Mouse (Mus musculus): Measurements from ENCODE around the gene Eepd1. TPM values are rescaled to one million over a fixed set of nuclear protein-coding genes. Genes with fewer than 3 reads are reported as not detected.
A peak's percentile ranks its signal among the peaks of the same experiment; 100 is the strongest.

The Eepd1 gene
- total and polyA plus RNA-seq, 2 experiments from 2014 or later = 16.3 to 16.8 TPM

DNA sequence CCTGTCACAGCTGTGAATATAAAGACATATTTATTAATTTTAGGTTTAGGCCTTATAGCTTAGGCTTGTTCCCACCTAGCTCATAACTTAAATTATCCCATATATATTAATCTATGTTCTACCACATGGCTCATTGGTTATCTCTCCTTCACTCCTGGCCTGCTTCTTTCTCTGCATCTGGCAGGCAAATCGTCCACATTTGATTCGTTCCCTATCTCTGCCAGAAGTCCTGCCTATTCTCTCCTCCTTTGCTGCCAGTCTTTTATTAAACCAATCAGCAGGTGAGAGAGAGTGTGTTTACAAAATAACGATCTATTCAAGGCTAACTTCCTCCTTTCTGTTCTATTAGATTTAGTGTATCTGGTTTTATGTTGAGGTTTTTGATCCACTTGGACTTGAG, 77.5 kb downstream of the Eepd1 start:
- 63% methylated on average over 3 of the region's 3 CpGs for WGBS
- Histone ChIP-seq H3K4me1 (ENCODE audit: insufficient read depth) (no peaks in the 10 kb centered on the region), H3K27ac (ENCODE audit: low read depth, low read length) (no peak overlapping the region), H3K4me3 (ENCODE audit: low read depth, low read length) (no peak overlapping the region), H3K4me2 (ENCODE audit: low read depth) (no peak overlapping the region), H3K9me3 (ENCODE audit: low read length) (no peaks in the 10 kb centered on the region), H3K27me3 (ENCODE audit: insufficient read depth, low read length) (no peaks in the 10 kb centered on the region), H3K9ac (no peak overlapping the region), H3K36me3 (ENCODE audit: insufficient read depth) (no peaks in the 10 kb centered on the region)
- TF ChIP-seq CTCF (IDR thresholded peaks at IDR 0.05; ENCODE audit: low read depth) = no peak
- ATAC-seq (no peak), DNase-seq (no peak)

DNA sequence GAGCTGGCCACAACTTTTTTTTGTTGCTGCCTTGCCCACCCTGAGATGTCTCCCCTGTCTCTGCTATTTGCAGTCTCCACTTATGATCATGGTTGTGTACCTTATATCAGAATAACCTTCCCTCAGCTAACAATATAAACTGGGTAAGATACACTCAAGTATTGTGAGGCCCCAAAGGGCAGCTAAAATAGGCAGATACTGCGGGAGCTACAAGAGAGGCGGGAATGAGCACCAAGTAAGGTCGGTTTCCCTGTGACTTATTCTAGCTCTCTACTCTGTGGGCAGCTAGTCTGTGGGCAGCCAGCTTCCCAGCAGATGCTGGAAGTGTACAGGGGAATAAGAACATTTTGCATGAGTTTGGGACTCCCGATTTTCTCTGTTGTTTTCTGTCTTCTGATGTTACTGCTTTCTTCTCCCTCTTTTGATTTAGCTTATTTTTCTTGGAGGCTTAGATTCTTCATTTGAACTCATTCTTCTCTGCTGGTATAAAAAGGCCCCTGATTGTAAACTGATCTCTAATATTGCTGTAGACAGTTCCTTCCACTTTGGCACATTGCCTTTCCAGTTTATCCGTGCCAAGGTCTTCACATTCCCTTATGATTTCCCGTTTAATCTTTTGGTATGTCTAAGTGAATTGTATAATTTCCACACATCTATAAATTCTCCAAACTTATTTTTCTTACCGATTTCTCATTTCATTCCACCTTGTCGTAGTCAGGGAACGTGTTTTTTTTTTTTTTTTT, 78.8 kb downstream of the Eepd1 start:
- DNase-seq (no peak), ATAC-seq (no peak)
- 77% methylated on average over 9 of the region's 9 CpGs for WGBS
- Histone ChIP-seq H3K27ac (ENCODE audit: low read depth, low read length) (no peak overlapping the region), H3K36me3 (ENCODE audit: insufficient read depth) (no peaks in the 10 kb centered on the region), H3K9ac (no peak overlapping the region), H3K4me1 (ENCODE audit: insufficient read depth) (no peaks in the 10 kb centered on the region), H3K4me2 (ENCODE audit: low read depth) (no peak overlapping the region), H3K27me3 (ENCODE audit: insufficient read depth, low read length) (no peaks in the 10 kb centered on the region), H3K9me3 (ENCODE audit: low read length) (no peaks in the 10 kb centered on the region), H3K4me3 (ENCODE audit: low read depth, low read length) (no peak overlapping the region)
- no peak for TF ChIP-seq CTCF (IDR thresholded peaks at IDR 0.05; ENCODE audit: low read depth)

DNA sequence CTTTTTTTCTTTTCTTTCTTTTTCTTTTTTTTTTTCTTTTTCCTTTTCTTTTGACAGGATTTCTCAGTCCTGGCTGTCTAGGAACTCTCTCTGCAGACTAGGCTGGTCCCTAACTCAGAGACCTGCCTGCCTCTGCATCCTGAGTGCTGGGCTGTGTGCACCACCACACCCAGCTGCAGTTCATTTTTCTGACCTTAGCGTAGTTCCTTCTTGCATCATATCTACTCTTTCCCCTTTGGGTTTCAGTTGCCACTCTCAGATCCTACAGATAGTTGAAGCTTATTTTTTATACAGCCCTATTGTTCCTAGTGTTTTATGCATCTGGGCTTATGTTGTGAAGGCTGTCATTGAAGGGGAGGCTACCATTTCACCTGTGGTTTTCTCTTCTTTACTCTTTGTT, 79.8 kb downstream of the Eepd1 start:
- WGBS = 96% methylated on average over 1 of the region's 1 CpGs
- DNase-seq = no peak

DNA sequence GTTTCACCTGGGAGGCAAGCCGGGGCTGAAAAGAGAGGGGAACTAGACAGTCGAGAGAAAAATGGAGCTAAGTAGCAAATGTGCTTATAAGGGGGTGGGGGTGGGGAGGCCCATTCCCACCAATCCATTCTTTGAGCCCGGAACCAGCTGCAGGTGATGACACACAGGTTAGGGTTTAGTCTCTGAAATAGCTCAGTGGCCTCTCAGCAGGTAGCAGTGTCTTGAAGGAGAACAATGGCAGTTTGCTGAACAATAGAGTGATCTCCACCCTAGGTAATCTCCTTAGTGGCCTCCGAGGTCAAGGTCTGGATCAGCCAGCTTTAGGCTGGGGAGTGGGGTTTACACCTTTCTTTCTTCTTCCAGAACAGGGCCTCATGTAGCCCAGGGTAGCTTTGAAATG, 82.5 kb downstream of the Eepd1 start:
- Histone ChIP-seq H3K9me3 (ENCODE audit: low read length) (no peaks in the 10 kb centered on the region), H3K4me1 (ENCODE audit: insufficient read depth) (no peaks in the 10 kb centered on the region), H3K4me2 (ENCODE audit: low read depth) (no peak overlapping the region), H3K27ac (ENCODE audit: low read depth, low read length) (no peak overlapping the region), H3K36me3 (ENCODE audit: insufficient read depth) (no peaks in the 10 kb centered on the region), H3K27me3 (ENCODE audit: insufficient read depth, low read length) (no peaks in the 10 kb centered on the region), H3K4me3 (ENCODE audit: low read depth, low read length) (no peak overlapping the region), H3K9ac (no peak overlapping the region)
- no peak for TF ChIP-seq CTCF (IDR thresholded peaks at IDR 0.05; ENCODE audit: low read depth)
- 64% methylated on average over 4 of the region's 4 CpGs for WGBS
- no peak for ATAC-seq
- no peak for DNase-seq

More for the DNA sequence above, 79.8 kb downstream of the Eepd1 start:
- no peak for ATAC-seq
- Histone ChIP-seq H3K4me2 (ENCODE audit: low read depth) (no peak overlapping the region), H3K4me3 (ENCODE audit: low read depth, low read length) (no peak overlapping the region), H3K4me1 (ENCODE audit: insufficient read depth) (no peaks in the 10 kb centered on the region), H3K9me3 (ENCODE audit: low read length) (no peaks in the 10 kb centered on the region), H3K27ac (ENCODE audit: low read depth, low read length) (no peak overlapping the region), H3K9ac (no peak overlapping the region), H3K27me3 (ENCODE audit: insufficient read depth, low read length) (no peaks in the 10 kb centered on the region), H3K36me3 (ENCODE audit: insufficient read depth) (no peaks in the 10 kb centered on the region)
- no peak for TF ChIP-seq CTCF (IDR thresholded peaks at IDR 0.05; ENCODE audit: low read depth)

DNA sequence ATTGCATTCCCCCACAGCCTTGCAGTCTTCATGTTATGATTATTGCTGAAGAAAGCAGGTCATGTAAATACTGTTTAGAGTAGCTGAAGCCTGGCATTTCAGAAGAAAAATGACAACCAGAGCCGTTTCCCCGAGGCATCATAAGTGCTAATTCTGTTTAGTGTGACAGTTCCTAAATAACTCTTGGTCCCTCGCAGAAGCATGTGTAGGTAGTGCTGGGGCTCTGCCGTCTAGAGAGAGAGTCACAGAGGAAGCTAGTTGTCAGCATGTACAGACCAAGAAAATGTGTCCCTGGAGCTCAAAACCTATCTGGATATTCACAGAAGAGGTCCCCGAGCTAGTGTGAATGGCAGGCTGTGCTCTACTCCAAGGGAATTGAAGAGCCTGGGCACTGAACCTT, 85.7 kb downstream of the Eepd1 start:
- DNase-seq = no peak

DNA sequence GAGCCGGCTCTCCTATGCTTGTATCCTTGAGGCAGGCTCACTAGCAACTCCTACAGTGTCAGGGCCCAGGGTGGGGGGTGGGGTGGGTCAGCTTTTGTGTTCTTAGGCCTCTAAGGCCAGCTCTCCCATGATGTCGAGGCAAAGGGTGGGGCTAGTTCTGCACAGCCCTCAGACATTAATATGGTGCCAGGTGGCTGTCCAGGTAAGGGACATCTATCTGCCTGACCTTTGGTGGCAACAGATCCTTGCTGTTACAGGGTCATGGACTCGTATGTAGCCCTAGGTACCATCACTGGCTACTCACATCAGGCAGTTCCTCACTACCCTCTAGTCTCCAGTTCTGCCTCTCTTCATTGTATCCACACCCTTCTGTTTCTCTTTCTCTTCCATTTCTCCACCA, 87.4 kb downstream of the Eepd1 start:
- ATAC-seq = no peak
- no peaks in the 10 kb centered on the region for H3K27me3 ChIP-seq (ENCODE audit: insufficient read depth, low read length)
- no peak overlapping the region for H3K4me2 ChIP-seq (ENCODE audit: low read depth)
- H3K4me1 ChIP-seq (ENCODE audit: insufficient read depth) = no peaks in the 10 kb centered on the region; the same call in 1 of the 2 replicates
- DNase-seq = no peak
- no peaks in the 10 kb centered on the region for H3K9me3 ChIP-seq (ENCODE audit: low read length)
- no peak overlapping the region for H3K27ac ChIP-seq (ENCODE audit: low read depth, low read length)
- no peak for TF ChIP-seq CTCF (IDR thresholded peaks at IDR 0.05; ENCODE audit: low read depth)
- no peaks in the 10 kb centered on the region for H3K36me3 ChIP-seq (ENCODE audit: insufficient read depth)
- no peak overlapping the region for H3K4me3 ChIP-seq (ENCODE audit: low read depth, low read length)
- WGBS = 79% methylated on average over 3 of the region's 3 CpGs
- no peak overlapping the region for H3K9ac ChIP-seq

More for the DNA sequence above, 85.7 kb downstream of the Eepd1 start:
- Histone ChIP-seq H3K4me3 (ENCODE audit: low read depth, low read length) (no peak overlapping the region), H3K4me2 (ENCODE audit: low read depth) (no peak overlapping the region), H3K9ac (no peak overlapping the region), H3K27me3 (ENCODE audit: insufficient read depth, low read length) (no peaks in the 10 kb centered on the region), H3K4me1 (ENCODE audit: insufficient read depth) (no peaks in the 10 kb centered on the region; the same call in 1 of the 2 replicates), H3K36me3 (ENCODE audit: insufficient read depth) (no peaks in the 10 kb centered on the region), H3K27ac (ENCODE audit: low read depth, low read length) (no peak overlapping the region), H3K9me3 (ENCODE audit: low read length) (no peaks in the 10 kb centered on the region)
- no peak for TF ChIP-seq CTCF (IDR thresholded peaks at IDR 0.05; ENCODE audit: low read depth)
- 63% methylated on average over 5 of the region's 5 CpGs for WGBS
- ATAC-seq = no peak

- H3K27ac ChIP-seq (ENCODE audit: low read depth, low read length) = no peak overlapping the region
- H3K4me1 ChIP-seq (ENCODE audit: insufficient read depth) = no peaks in the 10 kb centered on the region; the same call in 1 of the 2 replicates
- H3K4me3 ChIP-seq (ENCODE audit: low read depth, low read length) = no peak overlapping the region
- no peak overlapping the region for H3K9ac ChIP-seq
- DNase-seq = no peak
- ATAC-seq = 0 out of 2 replicates have a peak, but pooled peaks have one; percentile 3
- no peak for TF ChIP-seq CTCF (IDR thresholded peaks at IDR 0.05; ENCODE audit: low read depth)
- H3K36me3 ChIP-seq (ENCODE audit: insufficient read depth) = no peaks in the 10 kb centered on the region
- WGBS = 92% methylated on average over 7 of the region's 7 CpGs
- no peak overlapping the region for H3K4me2 ChIP-seq (ENCODE audit: low read depth)
- H3K27me3 ChIP-seq (ENCODE audit: insufficient read depth, low read length) = no peaks in the 10 kb centered on the region
- no peaks in the 10 kb centered on the region for H3K9me3 ChIP-seq (ENCODE audit: low read length)
Measured at GRCm38 (mm10) chr9:25570011-25570410, 88.7 kb downstream of the Eepd1 start.
